Mouse (Mus musculus) cerebellum, postnatal 36 days (tissue): ENCODE results near the gene Meis1.
A peak's percentile ranks its signal among the peaks of the same experiment; 100 is the strongest.

Experiments
- DNase-seq, 2 experiments: peaks; one replicate each; pipeline ENCODE4 v3.0.0; 2021 to 2022; ENCODE audit warnings: mixed read lengths in 2 of 2

Meis1 gene

DNA sequence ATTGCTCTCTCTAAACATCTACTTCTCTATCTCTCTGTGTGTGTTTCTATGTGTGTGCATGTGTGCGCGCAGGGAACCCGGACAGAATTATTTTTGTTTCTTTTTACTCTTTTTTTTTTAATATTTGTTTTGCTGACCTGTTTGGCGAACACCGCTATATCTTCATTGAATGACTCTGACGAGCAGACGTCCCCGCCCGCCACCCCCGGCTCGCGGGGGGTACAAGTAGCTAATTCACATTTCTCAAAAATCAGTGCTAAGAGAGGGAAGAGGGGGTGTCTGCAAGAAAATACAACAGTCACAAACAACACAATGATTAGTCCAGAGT is 4.7 kb downstream of the Meis1 start:
- peak; percentile 36 to 50 for DNase-seq

DNA sequence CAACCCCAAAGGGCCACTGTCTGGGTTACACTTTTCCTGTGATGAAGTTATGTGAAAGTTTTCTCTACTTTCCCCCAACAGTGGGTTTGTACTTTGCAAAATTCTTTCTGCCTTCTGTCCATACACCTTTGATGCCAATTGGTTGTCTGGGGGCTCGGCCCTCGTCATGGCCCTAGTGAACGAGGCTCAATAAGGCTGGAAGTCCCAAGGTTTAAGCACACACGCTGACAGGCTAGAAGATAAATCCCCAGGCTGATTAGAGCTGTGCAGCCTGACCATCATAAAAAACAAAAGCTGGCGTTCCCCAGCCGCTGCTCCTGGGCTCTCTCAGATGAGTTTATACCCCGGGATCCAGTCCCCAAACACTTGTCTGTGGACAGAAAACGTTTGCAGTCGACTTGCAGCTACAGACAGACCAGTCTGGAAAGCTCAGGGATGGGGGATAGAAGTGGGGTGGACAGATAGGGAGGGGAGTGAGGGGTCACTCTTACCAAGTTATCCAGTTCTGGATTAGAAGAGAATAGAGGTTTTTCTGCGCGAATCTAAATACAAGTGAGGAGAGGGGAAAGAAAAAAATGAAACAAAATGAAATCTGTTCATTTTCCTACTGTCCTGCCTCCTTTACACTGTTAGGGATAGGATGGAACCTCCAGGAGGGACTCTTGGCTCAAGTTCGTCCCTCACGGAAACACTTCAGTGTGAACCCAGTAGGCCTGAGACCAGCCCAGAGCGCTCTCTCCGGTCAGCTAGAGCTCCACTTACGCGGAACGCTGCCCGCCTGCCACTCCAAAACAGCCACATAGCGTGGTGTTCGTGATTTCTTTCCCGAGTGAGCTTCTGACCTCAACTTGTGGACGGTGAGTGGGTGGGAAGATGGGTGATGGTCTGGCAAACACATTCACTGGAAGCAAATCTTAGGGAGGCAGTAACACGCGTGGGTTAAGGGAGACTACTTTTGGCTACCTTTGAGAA is 5.4 kb downstream of the Meis1 start:
- peak; percentile 58 to 70 for DNase-seq

DNA sequence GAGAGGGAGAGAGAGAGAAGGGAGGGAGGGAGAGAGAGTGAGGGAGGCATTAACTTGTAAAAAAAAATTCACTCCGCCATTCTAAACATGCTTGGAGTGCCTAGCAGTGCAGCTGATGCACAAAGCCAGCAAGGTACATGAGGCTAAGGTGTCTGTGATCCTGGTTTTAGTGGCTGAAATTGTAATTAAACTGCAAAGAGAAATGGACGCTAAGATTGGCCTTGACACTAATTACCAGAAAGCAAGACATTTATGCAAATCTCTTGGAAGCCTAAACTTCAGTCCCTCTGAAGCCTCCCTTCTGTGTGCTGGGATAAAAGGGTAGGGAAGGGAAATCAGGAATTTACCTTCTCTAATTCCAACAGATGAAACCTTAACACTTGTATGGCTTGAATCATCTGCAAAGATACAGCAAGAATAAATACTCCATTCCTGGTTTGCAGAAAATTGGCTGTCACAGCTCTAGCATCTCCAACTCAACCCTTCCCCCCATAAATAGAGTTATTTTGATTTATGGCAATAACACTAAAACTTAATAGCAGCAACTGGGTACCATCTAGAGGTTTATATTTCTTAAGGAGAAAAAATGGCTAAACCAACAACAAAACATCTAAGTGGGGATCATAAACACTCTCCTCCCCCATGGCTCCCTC is 6.2 kb downstream of the Meis1 start:
- DNase-seq = no peak

DNA sequence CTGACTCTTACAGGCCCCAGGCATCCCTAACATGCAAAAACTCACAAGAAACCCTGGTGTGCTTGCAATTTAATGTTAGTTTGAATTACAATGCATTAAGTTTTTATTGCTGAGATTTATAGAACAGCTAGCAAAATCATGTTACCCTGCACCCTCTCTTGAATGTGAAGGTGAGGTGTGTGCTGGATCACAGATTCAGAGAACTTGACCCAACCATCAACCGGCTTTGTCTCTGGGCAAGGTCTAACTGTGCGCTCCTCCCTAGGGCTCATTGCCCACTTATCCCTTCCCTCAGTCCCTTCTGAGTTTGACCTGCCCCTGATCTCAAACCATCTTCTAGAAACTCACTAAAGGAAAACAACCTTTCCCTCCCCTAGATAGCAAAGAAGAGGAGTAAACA is 6.8 kb downstream of the Meis1 start:
- DNase-seq = no peak

DNA sequence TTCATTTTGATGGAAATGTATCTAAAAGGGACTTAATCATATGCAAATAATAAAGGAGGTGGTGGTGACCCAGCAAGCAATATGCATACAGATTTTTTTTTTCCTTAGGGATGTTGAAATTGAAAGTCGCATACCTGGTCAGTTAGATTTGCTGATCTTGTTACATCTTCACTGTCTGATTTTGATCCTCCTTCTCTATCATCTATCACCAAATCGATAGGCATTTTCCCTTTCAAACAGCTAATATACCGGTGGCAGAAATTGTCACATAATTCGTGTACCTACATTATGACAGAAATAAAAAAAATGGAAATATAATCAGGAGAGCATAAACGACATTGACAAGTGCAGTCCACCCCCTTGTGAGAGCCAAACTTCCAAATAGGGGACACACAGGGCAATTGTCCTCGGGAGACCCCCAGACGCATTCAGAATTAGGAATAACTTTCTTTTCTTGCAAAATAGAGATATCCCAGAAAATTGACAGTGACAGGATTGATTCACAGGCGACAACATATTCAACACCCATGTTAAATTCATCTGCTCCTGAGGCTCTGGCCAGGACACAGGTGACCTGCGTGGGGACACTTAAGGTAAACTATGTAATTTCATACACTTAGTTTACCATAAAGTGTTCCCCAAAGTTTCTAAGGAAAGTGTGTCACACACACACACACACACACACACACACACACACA is 7.5 kb downstream of the Meis1 start:
- no peak for DNase-seq

DNA sequence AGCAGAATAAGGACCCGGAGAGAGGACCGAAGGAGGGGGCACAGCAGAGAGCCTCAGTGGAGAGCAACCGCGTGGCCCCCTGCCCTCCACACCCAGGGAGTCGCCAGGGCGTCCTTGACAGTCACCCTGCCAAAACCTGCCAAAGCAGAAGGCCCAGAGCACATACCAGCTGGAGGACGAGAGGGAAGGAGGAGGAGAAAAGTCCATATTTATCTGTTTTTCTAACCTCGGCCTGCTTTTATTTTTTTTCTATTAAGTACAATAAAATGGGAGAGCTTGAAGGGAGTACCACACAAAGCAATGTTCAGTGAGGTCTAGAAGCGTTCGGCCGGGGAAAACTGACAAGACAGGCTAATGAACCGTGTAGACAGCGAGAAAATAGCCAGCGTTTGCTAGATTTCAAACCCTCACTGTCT is 8.4 kb downstream of the Meis1 start:
- DNase-seq = peak; percentile 50 to 55

DNA sequence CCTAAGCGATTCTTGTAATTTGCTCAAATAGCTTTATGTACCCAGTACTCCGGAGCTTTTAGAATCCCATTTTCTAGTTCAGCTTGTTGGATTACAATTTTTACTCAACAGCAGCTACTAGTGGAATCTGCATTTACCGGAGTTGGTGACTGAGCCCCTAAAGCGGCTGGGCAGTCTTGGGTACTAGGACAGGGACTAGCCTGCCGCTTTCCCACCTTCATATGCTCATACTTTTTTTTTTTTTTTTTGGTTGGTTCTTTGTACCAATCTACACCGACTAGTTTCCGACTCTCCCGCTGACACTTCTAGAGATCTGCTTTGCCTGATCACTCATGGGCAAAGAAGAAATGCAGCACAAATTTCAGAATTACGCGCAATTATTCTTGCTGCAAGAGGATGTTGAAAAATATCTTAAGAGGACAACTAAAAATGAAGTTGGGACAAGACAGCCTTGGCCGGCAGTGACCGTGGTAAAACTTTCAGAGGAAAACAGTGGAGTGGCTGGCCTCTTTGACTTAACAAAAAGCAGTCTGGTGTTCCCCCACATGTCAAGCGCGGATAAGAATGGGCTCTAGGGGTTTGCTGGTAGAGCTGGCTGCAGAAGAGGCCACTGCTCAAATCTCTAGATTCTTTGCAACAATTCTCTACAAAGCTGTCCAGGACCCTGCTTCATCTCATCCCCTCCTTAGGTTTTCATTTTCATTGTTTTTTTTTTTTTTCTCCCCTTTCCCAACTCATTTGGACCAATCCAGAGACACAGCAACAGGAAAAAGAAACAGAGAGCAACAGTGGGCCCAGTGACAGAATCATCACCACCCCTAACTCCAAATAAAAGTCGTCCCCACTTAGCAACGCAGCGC is 9.0 kb downstream of the Meis1 start:
- no peak for DNase-seq

DNA sequence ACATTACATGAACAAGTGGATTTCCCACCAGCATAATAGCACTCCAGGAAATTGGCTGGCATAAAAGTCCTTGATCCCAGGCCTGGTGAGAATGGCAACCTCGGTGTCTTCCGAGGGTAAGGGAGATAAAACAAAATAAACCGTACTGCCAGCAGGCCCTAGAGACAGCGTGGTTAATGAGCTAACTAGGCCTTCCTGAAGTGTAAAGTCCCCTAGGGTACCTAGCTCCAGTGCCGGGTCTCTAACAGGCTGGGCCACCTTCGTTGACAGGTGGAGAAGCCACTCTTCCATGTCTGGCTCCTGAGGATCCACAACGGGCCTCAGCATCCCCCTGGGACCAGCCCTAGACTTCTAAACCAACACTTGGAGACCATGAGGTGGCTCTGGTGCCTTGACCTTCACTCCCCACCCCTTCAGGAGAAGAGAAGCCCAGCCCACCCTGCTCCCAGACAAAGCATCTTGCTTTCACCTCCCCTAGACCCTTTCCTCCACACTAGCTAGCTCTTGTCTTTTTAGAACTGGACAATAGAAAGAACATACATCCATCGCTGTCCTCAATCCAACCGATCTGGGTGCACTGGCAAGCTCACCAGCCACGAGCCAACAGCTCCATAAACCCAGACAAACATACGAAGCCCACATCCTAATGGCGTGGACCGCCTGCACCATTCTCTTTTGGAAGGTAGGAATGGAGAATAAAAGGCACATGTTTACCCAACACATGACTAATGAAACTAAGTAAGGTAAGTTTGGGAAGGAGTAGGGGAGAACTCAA is 10.0 kb downstream of the Meis1 start:
- DNase-seq = peak in 1 of 2 experiments; percentile 46

DNA sequence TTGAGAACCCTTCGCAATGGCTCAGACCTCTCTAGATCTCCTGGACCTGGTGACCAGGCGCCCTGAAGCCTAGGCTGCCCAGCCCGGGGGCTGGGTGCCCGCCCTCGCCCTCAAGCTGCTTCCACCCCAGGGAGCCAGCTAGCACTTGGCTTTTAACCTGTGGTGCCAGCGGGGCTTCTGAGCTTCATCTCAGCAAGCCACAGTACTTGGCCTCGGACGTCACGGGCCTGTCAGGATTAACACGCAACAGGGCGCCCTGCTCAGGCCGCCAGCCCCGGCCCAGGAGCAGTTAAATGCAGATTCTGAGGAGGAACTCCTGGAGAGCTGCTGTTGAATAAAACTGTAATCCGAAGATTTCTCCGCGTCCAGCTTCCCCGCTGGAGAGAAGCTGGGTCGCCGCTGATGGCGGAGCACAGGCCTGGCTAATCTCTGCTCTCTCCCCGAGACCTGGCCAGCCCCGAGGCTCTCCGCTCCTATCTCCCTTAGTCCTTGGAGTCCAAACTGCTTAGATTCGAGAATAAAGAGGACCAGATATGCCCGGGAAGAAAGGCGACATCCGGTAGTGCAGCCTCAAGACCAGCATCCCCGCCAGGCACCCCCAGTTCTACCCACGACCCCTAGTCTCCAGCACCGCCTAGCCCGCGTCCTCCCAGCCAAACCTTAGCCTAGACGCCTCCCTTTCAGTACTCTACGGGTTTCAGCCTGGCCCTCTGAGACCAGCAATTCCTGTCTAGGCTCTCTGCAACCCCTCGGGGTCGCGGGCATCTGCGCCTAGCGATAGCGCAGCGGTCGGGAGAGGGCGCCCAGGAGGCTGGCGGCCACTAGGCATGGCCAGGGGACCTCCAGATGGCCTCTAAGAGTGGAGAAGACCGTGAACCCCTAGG is 11.0 kb downstream of the Meis1 start:
- peak; percentile 56 to 73 for DNase-seq

DNA sequence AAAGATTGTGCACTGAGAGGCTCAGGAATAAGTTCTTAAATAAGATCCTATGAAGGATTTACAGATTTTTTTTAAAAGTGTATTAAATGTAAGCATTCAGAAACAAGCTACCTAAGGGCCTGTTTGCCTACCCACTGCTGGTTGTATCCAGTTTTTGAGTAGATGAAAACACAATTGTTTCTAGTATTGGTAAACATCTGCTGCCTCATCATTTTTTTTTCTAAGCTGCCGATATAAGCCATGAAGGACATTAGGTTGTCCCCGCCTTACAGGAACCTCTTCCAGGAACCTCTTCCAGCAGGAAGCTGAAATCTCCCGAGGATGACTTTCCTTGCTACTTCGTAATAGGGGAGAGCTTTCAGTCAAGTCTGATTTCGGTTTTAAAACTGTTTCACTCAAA is 11.7 kb downstream of the Meis1 start:
- no peak for DNase-seq

DNA sequence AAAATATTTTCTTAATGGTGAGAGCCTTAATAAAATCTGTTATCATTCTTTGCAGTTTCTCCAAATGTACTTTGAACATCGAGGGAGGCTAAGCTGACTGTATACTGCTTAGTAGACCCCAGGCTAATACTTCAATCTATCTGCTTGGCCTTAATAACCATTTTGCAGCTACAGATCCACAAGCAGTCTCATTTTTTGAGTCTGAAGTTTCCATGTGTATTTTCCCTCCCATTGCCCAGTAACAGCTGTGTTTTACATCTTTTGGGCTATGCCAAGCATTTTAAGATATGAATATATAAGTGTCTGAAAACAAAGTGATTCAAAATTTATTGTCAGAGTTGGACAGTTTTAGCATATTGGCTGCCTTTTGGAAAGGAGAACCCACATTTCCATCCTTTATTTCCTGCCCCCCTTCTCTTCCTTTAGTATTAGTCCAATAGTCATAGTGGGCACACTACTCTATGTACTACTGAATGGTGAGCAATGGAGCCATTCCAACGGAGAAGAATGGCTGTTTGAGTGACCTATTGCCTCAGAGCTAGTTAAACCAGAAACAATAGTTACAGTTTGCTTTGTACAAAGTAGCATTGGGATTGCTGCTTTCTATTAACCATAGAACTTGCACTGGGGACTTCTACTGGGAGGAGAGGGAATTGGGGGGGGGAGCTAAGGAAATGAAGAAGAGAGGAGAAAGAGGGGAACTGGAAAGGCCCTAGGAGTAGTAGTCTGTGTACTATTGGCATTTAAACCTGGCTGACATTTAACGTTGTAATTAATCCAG is 12.7 kb downstream of the Meis1 start:
- no peak for DNase-seq

DNA sequence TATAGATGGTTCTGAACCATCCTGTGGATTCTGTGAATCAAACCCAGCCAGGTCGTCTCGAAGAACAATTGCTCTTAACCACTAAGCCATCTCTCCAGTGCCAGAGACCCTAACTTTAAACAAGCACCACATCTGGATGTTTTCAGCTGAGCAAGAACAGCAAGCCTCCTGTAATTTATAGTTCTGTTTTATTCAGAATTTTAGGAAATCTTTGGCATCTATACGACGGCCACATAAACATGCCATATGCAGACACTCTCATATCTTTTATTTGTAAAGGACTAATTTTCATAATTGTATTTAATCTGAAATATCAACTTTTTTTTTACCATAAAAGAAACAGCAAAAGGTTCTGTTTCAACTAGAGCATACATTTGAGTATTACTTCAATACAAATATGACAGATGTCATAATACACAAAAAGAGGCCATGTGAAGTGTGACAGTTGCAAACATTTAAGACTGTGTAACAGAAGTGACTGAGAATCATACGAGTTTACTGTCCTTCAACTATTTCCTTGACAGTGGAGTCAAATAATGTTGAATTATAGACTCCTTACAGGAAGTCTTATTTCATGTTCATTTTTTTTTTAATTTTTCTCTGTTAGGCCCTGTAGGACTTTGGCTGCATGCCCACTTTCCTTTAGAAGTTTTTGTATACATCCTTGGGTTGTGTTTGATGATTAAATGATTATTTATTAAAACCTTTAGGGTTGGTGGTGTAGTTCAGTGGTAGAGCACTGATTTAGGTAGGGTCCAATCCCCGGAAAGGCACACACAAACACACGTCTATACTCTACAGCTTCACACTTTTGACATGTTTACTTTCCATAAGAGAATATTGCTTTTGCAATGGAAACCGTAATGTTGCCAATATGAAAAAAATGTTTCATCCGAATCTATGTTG is 13.5 kb downstream of the Meis1 start:
- DNase-seq = no peak

DNA sequence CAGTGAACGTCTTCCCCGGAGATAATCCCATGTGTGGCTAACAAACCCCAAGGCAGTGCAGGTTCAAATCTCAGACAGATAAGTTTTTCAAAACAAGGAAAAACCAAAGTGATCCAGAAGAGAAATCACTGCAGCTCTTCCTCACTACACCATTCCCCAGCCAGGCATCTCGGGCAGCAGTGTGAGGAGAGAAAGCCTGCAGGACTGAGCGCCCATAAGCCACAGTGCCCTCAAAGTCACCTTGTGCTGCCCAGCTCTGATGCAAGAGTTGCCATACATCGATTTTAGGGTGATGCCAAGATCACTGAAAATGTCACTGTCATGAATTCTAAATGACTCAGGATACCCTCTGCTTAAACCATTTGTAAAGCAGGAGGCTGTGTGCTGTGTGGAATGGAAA is 15.7 kb downstream of the Meis1 start:
- DNase-seq = no peak

DNA sequence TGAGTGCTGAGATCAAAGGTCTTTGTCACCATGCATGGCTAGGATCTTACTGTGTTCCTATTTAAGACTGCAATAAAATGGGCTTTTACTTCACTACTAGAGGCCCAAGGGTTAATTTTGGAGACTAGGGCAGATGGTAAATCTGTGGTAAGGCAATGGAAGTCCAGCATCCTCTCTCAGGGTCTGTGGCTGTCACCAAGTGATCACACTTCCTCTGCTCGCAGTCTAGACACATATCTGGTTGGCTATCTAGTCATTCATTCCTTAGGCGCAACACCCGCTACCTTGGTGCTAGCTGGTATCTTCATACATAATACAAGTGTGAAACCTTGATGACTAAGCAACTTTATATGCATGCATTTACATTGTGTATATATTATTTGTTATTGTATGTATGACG is 22.0 kb downstream of the Meis1 start:
- DNase-seq = no peak

DNA sequence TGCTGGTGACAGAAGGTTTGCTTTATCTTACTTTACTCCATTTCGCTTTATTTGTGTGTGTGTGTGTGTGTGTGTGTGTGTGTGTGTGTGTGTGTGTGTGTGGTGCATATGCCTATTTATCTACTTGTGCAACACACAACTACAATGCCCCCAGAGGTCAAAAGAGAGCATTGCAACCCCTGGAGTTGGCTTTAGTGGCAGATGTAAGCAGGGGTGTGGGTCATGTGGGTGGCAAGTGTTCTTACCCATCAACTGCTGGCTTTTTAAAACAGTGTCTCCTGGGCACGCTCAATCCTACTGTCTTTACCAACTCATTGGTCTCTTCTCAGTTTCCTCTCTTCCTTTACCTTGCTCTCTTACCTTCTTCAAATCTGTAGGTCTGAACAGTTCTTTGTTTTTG is 22.5 kb downstream of the Meis1 start:
- DNase-seq = no peak

DNA sequence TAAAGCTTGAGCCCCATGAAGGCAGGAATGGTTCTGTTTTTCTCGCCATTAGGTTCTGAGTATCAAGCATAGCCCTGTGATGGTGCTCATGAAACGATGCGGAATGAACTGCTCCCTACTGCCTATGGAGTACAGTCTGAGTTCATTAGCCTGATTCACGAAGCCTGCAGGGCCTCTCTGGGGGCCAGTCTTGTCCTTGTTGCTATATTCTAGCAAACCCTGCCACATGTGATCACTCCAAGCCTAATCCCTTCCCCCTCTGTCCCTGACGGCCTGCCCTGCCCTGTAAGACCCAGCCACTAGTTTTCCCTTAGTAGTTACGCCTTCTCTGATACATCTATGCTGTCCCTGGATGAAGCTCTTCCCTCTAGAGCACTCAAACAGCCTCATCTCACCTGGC is 26.0 kb downstream of the Meis1 start:
- no peak for DNase-seq

DNA sequence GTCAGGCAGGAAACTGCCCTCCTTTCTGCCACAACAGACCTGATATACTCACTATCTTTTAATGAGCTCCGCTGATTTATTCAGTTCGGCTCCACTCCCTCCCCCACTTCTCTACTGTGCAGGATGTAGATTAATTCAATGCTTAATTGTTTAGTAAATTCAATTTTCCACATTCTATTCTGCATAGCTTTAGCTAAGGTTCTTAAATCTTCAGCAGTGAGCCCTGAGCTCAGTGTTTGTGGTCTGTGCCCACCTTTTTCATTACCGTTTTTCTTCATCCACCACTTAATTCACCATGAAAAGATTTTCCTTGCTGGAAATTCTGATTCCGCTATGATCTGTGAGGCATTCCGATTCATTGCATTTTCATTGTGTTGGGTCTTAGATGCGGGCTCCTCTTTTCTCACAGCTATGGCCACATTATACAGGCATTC is 28.5 kb downstream of the Meis1 start:
- no peak for DNase-seq

DNA sequence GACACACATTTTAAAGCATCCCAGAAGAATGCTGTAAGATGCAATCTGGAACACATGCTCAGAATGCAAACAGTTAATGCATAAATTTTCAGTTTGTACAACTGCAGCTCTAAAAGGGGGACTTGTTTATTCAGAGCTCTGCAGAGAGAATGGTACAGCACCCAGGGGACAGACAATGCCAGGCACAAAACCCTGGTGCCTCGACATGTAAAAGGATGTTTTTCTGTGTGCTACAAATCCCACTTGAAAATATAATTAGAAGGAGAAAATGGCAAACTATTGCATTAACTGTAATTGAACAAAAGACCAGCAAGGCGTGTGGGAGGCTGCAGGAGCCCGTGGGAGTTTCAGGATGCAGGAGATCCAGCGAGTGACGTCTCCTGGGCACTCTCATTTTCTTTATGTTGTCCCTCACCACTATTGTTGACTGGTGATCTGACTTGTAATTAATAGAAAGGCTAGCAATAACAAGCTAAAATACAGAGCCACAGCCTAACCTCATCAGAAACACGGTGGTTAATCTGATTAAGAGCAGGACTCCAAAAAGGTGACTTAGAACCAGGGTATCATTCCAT is 29.0 kb downstream of the Meis1 start:
- DNase-seq = no peak
